Mouse (Mus musculus) T-helper 1 cell (primary cell): ENCODE measurements around the gene Magohb.
"Not testable (repeated sequence)": the region's sequence is repeated elsewhere in the genome, so short reads cannot be mapped to it uniquely, and the experiment has no call there.

Experiments
- in situ Hi-C: fragments of 300-600 bp; cut with MboI, MseI; formaldehyde crosslinking; loops from one replicate; pipeline ENCODE4 v1.15.1; 2025; ENCODE audit warnings: high pct_unique_total_duplicates

Magohb gene

DNA sequence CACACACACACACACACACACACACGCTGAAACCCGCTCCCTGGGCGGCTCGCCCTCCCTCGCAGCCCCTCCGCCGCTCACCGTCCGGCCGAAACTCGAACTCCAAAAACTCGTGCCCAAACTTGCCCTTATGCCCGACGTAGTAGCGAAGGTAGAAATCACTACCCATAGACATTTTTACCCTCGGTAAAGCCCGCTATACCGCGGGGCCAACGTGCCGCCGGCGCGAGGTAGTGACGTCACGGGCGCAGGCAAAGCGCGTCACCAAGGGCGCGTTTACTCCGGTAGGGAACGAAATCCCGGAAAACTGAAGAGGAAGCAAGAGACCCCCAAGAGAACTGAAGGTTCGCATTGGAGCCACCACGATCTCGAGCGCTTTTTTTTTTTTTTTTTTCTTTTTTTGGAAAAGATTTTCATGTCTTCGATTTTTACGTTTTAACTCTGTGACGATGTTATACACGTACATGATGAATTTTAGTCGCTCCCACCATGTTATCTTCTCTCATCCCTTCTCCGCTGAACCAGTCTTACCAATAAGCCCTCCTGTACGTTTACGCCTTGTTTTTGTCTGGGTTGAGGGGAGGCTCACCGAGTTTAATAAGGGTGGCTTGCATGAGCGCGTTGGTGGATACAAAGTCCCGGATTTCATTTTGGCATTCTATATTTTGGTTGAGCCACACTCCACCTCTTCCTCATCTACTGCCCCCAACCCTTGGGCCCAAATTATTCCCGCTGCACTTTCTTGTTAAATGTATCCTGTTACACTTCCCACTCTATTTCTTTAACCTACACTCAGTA, at the start of gene Magohb:
Magohb (minus strand) TSS at position 254 of the 798 bp plus-strand sequence.
- in situ Hi-C loops, result loop anchor here (5.0 kb wide), 1 partner anchor 59 kb away; the partner anchor contains the start of gene Styk1

DNA sequence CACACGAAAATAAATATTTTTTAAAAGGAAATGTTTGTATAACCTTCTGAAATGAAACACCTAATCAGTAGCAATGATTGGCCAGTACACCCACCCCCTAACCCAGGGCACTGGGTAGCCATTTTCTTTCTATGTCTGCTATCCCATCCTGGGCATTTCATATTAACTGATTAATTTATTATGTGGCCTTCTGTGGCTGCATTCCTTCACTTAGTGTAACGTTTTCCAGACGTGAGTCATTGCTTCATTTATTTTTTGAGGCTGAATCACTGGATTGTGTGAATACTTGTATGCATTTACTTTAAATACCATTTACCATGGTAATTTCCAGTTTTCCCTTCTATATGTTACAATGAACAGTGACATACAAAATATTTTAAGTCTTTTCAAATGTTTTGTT, 47.0 kb upstream of the Magohb start:
- in situ Hi-C loops, result no loop called here

DNA sequence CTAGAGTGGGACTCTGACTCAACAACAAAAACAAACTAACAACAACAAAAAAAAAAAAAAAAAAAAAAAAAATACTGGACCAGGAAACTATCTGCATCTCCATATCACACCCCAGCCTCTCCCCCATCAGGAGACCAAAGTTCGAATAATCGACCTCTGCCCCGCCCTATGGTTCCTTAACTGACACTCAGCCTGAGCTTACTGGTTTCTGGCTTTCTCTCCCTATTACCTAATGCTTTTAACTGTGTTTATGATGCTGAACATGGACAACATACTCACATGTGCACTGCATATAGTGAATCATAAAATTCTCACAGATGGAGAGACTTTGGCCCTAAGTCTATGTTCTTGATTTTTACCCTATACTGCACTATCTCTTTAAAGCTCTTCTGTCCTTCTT, 46.3 kb upstream of the Magohb start:
- in situ Hi-C loops, result no loop called here

DNA sequence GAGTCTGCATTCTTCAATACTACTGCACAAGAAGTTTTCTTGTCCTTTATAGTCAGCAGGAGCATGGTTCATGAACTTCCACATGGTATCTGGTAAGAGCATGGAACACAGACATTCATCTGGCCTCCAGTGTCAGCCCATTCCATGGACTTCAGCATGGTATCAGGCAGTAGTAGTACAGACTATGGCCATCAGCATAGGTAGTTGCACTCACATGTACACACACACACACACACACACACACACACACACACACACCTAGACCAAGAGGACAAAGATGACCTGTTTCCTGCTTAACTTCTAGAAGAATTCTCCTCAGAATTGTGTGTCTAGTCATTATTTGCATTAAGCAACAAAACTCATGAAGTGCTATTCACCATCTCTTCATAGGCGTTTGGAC, 45.7 kb upstream of the Magohb start:
- in situ Hi-C loops, result no loop called here

DNA sequence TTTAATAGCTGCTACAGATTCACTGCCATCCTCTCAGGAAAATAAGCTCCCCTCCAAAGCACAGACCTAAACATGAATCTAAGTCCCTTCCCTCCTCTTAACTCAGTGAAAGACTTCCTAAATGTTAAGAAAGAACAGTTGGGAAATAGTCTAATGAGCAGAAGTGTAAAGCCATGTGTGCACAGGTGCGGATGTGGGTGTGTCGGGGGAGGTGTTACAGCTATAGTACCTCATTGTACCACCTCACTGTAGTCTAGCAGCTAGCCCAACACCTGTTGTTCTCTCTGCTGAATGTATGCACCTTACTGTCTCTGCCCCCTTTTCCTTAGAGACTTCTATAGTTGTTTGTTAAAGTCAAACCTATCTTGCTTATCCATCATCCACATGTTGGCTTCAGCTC, 34.0 kb upstream of the Magohb start:
- in situ Hi-C loops, result no loop called here

DNA sequence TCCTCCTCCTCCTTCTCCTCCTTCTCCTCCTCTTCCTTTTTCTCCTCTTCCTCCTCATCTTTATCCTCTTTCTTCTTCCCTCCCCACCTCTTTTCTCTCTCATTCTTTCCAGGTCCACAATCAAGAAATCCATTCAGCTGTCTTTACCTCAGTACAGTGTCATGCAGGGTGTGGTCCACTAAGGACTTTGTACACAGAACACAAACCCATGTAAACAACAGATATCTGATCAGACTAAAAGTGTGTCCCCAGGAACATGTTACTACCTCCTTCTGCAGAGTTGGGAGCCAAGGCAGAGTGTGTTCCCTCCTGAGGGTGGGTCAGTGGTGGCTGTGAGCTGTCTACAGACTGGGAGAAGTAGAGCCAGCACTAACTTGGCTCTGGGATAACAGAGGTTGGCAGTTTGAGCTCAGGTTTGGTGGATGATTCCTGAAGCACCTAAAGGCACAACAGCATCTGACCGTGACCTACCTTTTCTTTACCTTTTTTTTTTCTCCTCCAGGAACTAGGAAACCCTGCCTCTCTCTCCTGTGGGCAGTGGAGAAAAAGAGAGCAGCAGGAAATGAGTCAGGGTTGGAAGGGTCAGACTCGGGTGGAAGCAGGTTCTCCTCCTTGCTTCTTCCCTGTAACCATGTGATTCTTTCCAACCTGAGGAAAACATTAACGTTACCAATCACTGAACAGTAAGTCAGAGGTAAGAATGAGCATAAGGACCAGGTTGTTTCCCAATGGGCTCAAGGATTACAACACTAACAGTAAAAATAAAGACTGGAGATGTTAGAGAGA, 29.0 kb upstream of the Magohb start:
- in situ Hi-C loops, result no loop called here

DNA sequence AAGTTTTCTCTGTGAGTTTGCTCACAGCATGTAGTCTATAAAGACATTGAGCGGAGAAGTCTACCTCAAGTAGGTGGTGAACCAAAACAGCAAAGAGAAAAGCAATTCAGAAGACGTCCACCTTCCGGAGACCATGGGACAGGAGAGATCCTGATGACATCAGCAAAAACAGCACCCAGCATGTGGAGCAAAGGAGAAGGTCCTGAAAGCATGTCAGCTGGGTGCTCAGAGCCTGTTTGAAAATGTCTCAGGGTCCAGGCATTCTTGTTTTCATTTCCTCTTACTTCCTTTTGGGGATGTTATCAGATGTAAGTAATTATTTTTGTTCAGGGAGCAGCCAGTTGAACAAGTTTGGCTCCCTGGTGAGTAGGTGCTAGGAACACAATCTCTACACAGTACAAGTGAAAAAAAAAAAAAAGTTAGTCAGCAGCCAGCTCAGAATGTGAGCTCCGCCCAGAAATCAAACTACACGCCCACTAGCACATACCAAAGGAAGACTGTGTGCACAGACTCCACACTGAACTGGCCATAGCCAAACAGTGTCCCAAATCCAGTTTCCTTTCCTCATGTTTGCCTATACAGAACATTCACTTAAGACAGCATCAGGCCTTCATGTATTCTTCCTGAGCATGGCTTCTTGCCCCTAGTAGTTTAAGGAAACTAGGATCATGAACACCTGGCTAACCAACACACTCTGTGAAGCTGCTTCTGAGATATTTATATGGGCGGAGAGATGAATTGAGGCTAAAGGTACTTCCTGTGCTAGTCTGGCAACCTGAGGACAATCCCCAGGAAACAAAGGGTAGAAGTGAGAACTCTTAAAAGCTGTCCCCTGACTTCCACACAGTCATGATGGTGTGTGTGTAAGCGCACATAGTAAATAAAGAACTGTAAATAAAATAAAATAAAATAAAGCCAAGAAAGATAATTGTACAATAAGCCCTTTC, 23.4 kb upstream of the Magohb start:
- in situ Hi-C loops, result no loop called here

DNA sequence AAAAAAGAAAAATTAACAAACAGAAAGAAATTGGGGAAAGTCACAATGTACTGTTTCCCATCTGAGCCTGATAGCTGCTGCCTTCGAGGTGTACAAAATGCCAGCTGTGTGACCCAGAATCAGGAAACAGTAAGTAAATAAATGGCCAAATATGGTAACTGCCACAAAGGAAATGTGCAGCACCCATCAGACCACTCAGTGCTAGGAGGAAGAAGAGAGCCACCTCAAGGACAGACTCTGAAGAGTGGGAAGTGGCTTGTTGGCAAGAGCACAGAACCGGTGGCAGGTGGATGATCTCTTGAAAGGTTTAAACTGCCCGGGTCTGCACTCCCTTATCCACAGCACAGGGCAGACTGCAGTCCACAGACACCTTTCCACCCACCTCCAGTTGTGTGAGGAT, 15.0 kb upstream of the Magohb start:
- in situ Hi-C loops, result no loop called here

DNA sequence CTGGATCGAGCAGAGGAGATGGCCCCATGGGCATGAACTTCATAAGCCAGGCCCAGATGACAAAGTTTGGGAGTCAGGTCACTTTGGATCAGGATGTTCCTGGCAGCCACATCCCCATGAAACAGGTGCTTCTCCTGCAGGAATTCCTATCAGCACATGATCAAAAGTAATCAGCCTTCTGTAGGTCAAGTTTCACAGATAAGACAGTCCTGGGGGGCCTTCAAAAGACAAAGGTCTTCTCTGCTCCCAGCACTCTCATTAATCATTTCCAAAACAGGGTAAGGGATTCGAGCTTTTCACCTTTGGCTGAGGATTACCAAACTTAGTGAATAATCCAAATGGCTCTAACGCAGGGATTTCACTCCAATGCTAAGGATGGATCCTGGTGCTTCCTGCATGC, 11.7 kb upstream of the Magohb start:
- in situ Hi-C loops, result no loop called here

DNA sequence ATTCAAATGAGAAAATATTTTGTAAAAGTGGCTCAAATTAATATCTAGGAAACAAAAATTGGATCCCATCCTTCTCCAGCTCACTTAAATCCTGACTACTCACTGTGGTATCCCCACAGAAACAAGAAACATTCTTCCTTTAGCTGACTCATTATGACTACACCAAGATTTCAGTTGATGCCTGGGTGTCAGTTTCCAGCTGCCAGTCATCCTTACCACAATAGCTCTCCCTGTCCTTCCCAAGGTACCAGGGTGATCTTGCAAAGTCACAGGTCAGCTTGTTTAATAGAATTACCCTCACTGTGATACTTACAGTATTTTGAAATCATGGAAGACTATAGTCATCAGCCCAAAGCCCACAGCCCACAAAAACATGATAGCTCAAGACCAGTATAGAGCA, 5.5 kb upstream of the Magohb start:
- in situ Hi-C loops, result no loop called here

DNA sequence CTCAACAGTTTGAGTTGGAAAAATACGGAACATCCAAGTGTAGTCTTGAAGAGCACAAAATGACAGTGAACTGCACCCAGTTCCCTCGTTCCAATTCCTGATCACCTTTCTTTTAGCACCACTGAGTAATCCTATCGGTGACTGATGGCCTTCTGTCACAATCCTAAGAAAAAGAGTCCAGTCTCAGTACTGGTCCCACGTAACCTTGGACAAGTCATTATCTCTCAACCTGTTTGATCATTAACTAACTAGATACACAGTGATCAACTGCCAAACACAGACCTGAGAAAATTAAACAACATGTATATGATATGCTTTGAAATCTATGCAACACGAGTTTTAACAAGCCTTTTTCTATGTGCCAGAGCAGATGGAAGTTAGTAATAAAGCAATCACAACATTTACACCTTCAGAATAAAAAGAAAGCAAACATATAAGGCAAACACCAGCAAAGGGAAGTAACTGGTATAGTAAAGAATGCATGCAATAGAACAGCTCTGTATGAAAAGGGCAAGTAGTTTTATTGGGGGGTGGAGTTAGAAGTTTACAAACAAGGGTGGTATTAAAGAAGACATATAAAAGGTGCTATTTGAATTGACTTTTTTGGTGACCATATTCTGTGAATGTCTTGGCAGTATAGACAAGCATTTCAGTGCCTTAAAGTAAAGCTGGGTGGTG, 1.5 kb upstream of the Magohb start:
- in situ Hi-C loops, result loop anchor here (5.0 kb wide), 1 partner anchor 58 kb away; the partner anchor contains the start of gene Styk1

DNA sequence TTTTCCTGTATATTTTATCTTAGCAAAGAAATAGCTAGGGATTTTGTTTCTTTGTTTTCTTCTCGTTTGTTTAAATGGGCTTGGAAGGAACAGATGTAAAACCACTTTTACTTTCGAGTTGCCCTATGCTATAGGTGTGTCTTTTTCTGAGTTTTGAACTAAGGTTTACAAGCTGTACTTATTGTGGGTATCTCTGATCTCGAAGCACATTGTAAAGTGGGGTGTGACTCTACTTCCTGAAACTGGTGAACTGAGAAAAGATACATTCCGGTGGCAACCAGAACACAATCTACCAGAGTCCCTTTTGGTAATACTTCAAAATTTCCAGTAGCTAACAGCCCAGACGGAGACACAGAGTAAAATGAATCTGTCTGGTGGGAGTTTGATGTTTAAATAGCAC, 872 bp upstream of the Magohb start:
- in situ Hi-C loops, result loop anchor here (5.0 kb wide), 1 partner anchor 58 kb away; the partner anchor contains the start of gene Styk1

DNA sequence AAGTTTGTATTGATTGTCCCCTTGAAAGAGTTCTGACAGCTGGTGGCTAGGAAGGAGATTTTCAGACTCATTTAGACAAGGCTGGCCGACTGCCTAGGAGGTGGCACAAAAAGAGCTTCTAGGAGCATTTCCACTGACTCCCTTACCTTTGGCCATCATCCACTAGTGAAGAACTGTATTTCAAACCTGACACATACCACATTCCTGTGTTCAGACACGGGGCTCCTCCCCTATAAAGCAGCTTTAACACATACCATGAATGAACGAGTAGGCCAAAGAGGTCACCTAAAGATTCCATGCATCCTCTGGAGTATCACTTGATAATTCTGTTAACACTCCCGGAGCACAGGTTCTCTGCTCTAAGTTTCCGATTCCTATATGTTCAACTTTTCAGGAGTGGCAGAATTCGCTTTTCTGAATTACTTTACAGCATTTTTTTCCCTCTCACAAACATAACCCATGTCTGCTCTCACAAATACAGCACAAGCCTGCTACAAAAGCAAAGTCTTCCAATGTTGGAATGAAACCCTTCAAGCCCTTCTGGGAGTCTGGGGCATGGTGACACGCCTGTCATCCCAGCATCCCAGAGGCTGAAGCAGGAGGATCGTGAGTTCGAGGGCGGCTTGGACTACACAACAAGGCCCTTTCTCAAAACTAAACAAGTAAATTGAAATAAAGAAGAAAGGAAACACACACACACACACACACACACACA, 611 bp downstream of the Magohb start:
- in situ Hi-C loops, result loop anchor here (5.0 kb wide), 1 partner anchor 60 kb away; the partner anchor contains the start of gene Styk1

DNA sequence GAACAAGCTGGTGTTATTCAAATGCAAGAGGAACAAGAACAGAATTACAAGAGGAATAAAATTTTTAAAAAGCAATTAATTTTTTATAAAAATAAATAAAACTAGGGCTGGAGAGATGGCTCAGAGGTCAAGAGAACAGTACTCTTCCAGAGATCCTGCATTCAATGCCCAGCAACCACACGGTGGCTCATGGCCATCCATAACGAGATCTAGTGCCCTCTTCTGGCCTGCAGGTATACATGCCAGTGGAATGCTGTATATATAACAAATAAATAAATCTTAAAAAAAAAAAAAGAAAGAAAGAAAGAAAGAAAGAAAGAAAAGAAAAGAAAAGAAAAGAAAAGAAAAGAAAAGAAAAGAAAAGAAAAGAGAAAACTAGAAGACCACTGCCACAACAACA, 2.6 kb downstream of the Magohb start:
- in situ Hi-C loops, result loop anchor here (5.0 kb wide), 1 partner anchor 62 kb away; the partner anchor contains the start of gene Styk1

DNA sequence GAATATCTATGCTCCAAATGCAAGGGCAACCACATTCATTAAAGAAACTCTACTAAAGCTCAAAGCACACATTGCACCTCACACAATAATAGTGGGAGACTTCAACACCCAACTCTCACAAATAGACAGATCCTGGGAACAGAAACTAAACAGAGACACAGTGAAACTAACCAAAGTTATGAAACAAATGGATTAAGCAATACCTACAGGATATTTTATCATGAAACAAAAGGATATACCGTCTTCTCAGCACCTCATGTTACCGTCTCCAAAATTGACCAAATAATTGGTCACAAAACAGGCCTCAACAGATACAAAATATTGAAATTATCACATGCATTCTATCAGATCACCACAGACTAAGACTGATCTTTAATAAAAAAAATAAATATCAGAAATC, 14.9 kb downstream of the Magohb start:
- in situ Hi-C loops, result not testable (repeated sequence)

DNA sequence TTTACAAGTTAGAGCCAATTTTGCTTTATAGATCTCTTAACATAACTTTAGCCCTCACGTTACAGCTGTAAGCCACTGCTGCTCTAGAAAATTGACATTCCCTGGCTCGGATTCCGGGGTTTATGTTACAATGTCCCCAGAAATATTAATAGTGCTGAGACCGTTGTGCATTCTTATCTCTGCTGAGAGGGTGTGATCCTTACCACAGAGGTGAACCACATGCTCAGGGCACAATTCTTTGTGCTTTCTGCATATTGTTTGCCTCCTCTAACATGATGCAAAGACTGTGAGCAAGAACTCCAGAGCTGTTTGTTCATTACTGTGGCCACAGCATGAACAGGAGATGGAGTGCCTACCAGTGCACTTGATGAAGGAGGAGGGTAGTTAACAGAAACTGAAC, 16.4 kb downstream of the Magohb start:
- in situ Hi-C loops, result no loop called here

DNA sequence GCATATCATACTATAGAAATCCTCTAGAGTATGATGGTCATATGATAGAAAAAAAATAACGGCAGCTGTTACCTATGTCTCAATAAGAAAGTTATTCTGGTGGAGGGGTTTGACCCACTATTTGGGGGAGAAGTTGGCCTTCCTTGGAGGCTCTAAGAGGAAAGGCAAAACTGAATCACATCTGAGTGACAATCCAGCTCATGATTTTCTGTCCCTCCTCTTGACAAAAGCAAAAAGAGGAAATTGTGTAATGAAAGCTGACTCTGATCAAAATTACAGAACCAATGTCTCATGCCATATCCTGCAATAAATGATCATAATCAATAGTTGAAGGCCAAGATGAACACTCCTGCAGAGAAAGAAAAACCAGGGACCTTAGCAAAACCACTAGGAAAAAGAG, 20.7 kb downstream of the Magohb start:
- in situ Hi-C loops, result no loop called here

DNA sequence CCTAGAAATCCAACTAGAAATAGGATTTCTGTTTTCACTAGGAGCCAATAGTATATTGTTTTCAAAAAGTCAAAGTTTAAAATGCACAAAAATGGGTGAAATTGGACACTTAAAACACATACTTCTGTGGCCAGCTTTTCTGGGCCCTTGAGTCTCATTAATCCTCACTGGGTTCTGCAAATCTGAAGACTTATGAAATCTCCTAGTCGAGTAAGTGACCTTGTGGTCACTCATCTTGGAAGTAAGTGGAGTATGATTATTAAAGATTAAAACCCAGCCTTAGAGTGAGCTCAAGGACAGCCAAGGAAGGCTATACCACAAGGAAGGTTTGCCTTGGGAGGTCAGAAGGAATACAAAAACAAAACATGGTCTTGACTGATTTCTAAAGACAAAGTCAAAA, 22.7 kb downstream of the Magohb start:
- in situ Hi-C loops, result no loop called here

DNA sequence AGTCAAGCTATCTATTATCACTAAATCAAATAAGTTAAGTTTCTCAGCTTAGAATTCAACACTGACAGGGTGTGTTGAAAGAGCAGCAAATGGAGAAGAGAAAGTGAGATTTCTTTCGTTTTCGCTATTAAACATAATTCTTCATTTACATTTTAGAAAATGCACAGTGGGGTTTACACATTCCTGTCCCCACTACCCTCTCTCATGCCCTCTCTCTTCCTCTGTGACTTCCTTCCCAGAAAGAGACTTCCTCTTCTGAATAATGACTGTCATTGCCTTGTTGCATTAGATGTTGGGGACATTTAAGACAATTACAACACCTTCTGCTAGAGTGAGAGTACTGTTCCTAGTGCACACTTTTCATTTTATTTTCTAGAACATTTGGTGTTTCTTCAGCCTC, 23.4 kb downstream of the Magohb start:
- in situ Hi-C loops, result no loop called here

DNA sequence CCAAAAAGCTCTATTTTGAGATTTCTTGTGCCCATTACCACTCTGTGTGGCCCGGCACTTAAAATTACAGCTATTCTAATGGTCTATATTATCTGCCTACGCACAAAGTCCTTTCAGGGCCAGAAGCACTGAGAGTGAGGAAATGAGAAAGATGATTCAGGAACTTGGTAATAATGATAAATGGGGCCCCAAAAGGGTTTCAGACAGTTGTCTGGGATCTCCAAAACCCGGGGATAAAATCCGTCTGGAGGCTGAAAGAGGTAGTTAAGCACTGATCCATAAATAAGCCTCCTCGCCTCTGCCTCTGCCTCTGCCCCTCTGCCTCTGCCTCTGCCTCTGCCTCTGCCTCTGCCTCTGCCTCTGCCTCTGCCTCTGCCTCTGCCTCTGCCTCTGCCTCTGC, 28.9 kb downstream of the Magohb start:
- in situ Hi-C loops, result no loop called here
